Mouse (Mus musculus) hindbrain, embryonic 14.5 days (tissue): ENCODE data around the gene Hs3st5. TPM values are rescaled to one million over a fixed set of nuclear protein-coding genes. Genes with fewer than 3 reads are reported as not detected.
A peak's percentile ranks its signal among the peaks of the same experiment; 100 is the strongest.

Experiments used
- ATAC-seq: fragments of 200-750 bp; cut with Nextera tagmentation; 2 replicates; pipeline ENCODE4 v1.8.0; 2017; ENCODE audit warnings: moderate number of reproducible peaks, mild to moderate bottlenecking, moderate TSS enrichment, moderate library complexity; ENCODE audit not compliant: low FRiP score
- DNase-seq: peaks from one replicate; pipeline ENCODE4 v3.0.0-alpha.2; 2015; ENCODE audit warnings: low spot score
- H3K27ac ChIP-seq: fragments of 300-500 bp; sonication (generic); 2 replicates; pipeline ENCODE4 v1.5.1; 2014; ENCODE audit warnings: mild to moderate bottlenecking, moderate library complexity
- H3K27me3 ChIP-seq: fragments of 300-500 bp; sonication (generic); 2 replicates; pipeline ENCODE4 v1.6.1; 2014; ENCODE audit warnings: mild to moderate bottlenecking, low read length, mixed read lengths; ENCODE audit not compliant: control insufficient read depth, insufficient read depth
- H3K36me3 ChIP-seq: fragments of 300-500 bp; sonication (generic); replicated peaks from 2 replicates; pipeline ENCODE4 v1.6.1; 2014; ENCODE audit not compliant: control insufficient read depth, insufficient read depth
- H3K4me1 ChIP-seq: fragments of 300-500 bp; sonication (generic); replicated peaks from 2 replicates; pipeline ENCODE4 v1.6.1; 2014; ENCODE audit warnings: antibody characterized with exemption, low read length, mixed read lengths; ENCODE audit not compliant: control insufficient read depth, insufficient read depth
- H3K4me2 ChIP-seq: fragments of 300-500 bp; sonication (generic); replicated peaks from 2 replicates; pipeline ENCODE4 v1.6.1; 2014; ENCODE audit warnings: mild to moderate bottlenecking, moderate library complexity
- H3K4me3 ChIP-seq: fragments of 300-500 bp; sonication (generic); replicated peaks from 2 replicates; pipeline ENCODE4 v1.5.1; 2014; ENCODE audit warnings: mild to moderate bottlenecking, low read length
- H3K9ac ChIP-seq: fragments of 300-500 bp; sonication (generic); 2 replicates; pipeline ENCODE4 v1.6.1; 2014
- H3K9me3 ChIP-seq: fragments of 300-500 bp; sonication (generic); 2 replicates; pipeline ENCODE4 v1.6.1; 2016; ENCODE audit warnings: low read length; ENCODE audit not compliant: control insufficient read depth
- WGBS: fragments of 180-500 bp; shearing (Covaris S2); extraction: QIAGEN DNeasy Blood & Tissue Kit; methylation state at CpG from one replicate; pipeline ENCODE4 v1.1.7; 2014; 5-methylcytosine and 5-hydroxymethylcytosine counted together
- polyA plus RNA-seq: library from polyadenylated mRNA; unstranded; fragments of >200 nt; fragmentation: Nextera tagmentation; extraction: Ambion mirVana; gene quantifications from 2 replicates; pipeline ENCODE4 v1.2.1, GENCODE M21; 2014

Hs3st5 gene
- polyA plus RNA-seq, 1 experiment from 2014 or later, result 36.0 TPM

- DNase-seq (no peak), ATAC-seq (no peak)
- H3K9ac ChIP-seq, result no peak overlapping the region
- H3K9me3 ChIP-seq, result no peaks in the 10 kb centered on the region
- no peaks in the 10 kb centered on the region for H3K27me3 ChIP-seq
- no peak overlapping the region for H3K4me2 ChIP-seq
- H3K36me3 ChIP-seq, result no peaks in the 10 kb centered on the region
- H3K4me3 ChIP-seq, result no peak overlapping the region
- 59% methylated on average over 1 of the region's 1 CpGs for WGBS
- H3K27ac ChIP-seq, result no peak overlapping the region
- no peaks in the 10 kb centered on the region for H3K4me1 ChIP-seq
Observed at GRCm38 (mm10) chr10:36754471-36754870, 247.9 kb downstream of the Hs3st5 start.

DNA sequence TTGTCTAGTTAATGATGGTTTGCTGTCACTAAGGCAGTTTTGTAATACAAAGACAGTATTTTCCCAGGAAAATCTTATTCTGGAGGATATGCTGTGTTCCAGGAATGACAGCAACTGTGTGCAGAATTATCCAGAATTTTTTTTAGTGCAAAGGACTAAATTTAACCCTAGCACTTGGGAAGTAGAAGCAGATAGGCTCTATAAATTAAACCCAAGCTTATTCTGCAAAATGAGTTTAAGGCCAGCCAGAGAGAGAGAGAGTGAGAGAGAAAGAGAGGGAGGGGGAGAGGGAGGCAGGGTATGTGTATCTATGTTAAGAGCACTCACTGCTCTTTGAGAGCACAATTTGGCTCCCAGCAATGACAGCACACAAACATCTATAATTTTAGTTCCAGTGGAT is 267.0 kb downstream of the Hs3st5 start:
- ATAC-seq (no peak), DNase-seq (no peak)

GRCm38 (mm10) chr10:36774898-36775297 is 268.3 kb downstream of the Hs3st5 start:
- no peak overlapping the region for H3K4me3 ChIP-seq
- H3K27me3 ChIP-seq, result no peaks in the 10 kb centered on the region
- 84% methylated on average over 6 of the region's 6 CpGs for WGBS
- DNase-seq, result no peak
- ATAC-seq, result peak; percentile 31; the same call in 1 of the 2 replicates
- no peaks in the 10 kb centered on the region for H3K9me3 ChIP-seq
- no peak overlapping the region for H3K9ac ChIP-seq
- H3K36me3 ChIP-seq, result no peaks in the 10 kb centered on the region
- H3K27ac ChIP-seq, result no peak overlapping the region
- no peaks in the 10 kb centered on the region for H3K4me1 ChIP-seq
- no peak overlapping the region for H3K4me2 ChIP-seq

More for the DNA sequence above, 267.0 kb downstream of the Hs3st5 start:
- no peak overlapping the region for H3K9ac ChIP-seq
- H3K4me2 ChIP-seq, result no peak overlapping the region
- no peaks in the 10 kb centered on the region for H3K9me3 ChIP-seq
- no peaks in the 10 kb centered on the region for H3K27me3 ChIP-seq
- H3K4me1 ChIP-seq, result no peaks in the 10 kb centered on the region
- no peak overlapping the region for H3K27ac ChIP-seq
- no peak overlapping the region for H3K4me3 ChIP-seq
- H3K36me3 ChIP-seq, result no peaks in the 10 kb centered on the region

- Histone ChIP-seq H3K4me3 (no peak overlapping the region), H3K27ac (no peak overlapping the region)
Observed at GRCm38 (mm10) chr10:36781641-36782040, 275.0 kb downstream of the Hs3st5 start.

GRCm38 (mm10) chr10:36786970-36787369 is 280.4 kb downstream of the Hs3st5 start:
- Histone ChIP-seq H3K9ac (no peak overlapping the region), H3K4me3 (no peak overlapping the region), H3K4me2 (no peak overlapping the region), H3K9me3 (no peaks in the 10 kb centered on the region), H3K36me3 (no peaks in the 10 kb centered on the region), H3K27ac (no peak overlapping the region), H3K4me1 (no peaks in the 10 kb centered on the region), H3K27me3 (no peaks in the 10 kb centered on the region)
- DNase-seq, result no peak
- WGBS, result 72% methylated on average over 7 of the region's 7 CpGs
- no peak for ATAC-seq

More at GRCm38 (mm10) chr10:36781641-36782040, 275.0 kb downstream of the Hs3st5 start:
- ATAC-seq (no peak), DNase-seq (no peak)
- no peaks in the 10 kb centered on the region for H3K27me3 ChIP-seq
- H3K36me3 ChIP-seq, result no peaks in the 10 kb centered on the region
- 0 out of 2 replicates have a peak, but pooled peaks cover 2% of the 10 kb centered on the region for H3K9me3 ChIP-seq
- H3K4me1 ChIP-seq, result no peaks in the 10 kb centered on the region
- H3K4me2 ChIP-seq, result no peak overlapping the region
- H3K9ac ChIP-seq, result no peak overlapping the region
- 73% methylated on average over 1 of the region's 1 CpGs for WGBS

DNA sequence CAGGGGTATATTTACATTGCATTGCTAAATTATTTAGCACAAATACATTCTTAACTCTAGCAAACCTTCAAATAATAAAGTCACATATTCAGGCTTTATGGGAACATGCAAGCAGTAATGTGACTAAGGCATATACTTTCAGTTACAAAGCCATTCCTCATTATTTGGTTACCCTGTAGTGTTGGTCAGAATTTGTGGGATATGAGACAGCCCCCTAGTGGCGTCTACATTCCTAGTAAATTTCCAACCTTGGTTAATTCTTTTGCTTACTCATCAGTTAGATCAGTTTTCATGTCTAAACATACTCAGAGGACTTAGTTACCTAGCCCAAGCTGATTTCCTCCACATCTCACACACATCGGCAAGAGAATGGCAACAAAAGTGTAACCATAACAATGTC is 285.2 kb downstream of the Hs3st5 start:
- no peaks in the 10 kb centered on the region for H3K9me3 ChIP-seq
- no peaks in the 10 kb centered on the region for H3K4me1 ChIP-seq
- no peak overlapping the region for H3K27ac ChIP-seq
- 45% methylated on average over 2 of the region's 2 CpGs for WGBS
- no peak overlapping the region for H3K4me2 ChIP-seq
- no peak overlapping the region for H3K9ac ChIP-seq
- H3K4me3 ChIP-seq, result no peak overlapping the region
- DNase-seq, result peak; percentile 69
- 0 out of 2 replicates have a peak, but pooled peaks have one; percentile 41 for ATAC-seq
- no peaks in the 10 kb centered on the region for H3K36me3 ChIP-seq
- H3K27me3 ChIP-seq, result no peaks in the 10 kb centered on the region

GRCm38 (mm10) chr10:36795311-36795710 is 288.7 kb downstream of the Hs3st5 start:
- Histone ChIP-seq H3K4me1 (no peaks in the 10 kb centered on the region), H3K4me3 (no peak overlapping the region), H3K9me3 (no peaks in the 10 kb centered on the region), H3K4me2 (no peak overlapping the region), H3K9ac (no peak overlapping the region), H3K36me3 (no peaks in the 10 kb centered on the region), H3K27ac (no peak overlapping the region), H3K27me3 (no peaks in the 10 kb centered on the region)
- ATAC-seq (no peak), DNase-seq (no peak)

GRCm38 (mm10) chr10:36800925-36801482 is 294.4 kb downstream of the Hs3st5 start:
- no peak overlapping the region for H3K9ac ChIP-seq
- H3K4me1 ChIP-seq, result no peaks in the 10 kb centered on the region
- ATAC-seq (peak; percentile 31; the same call in 1 of the 2 replicates), DNase-seq (peak; percentile 23)
- H3K9me3 ChIP-seq, result no peaks in the 10 kb centered on the region
- H3K4me2 ChIP-seq, result no peak overlapping the region
- no peaks in the 10 kb centered on the region for H3K27me3 ChIP-seq
- H3K4me3 ChIP-seq, result no peak overlapping the region
- 21% methylated on average over 2 of the region's 2 CpGs for WGBS
- no peaks in the 10 kb centered on the region for H3K36me3 ChIP-seq
- no peak overlapping the region for H3K27ac ChIP-seq

DNA sequence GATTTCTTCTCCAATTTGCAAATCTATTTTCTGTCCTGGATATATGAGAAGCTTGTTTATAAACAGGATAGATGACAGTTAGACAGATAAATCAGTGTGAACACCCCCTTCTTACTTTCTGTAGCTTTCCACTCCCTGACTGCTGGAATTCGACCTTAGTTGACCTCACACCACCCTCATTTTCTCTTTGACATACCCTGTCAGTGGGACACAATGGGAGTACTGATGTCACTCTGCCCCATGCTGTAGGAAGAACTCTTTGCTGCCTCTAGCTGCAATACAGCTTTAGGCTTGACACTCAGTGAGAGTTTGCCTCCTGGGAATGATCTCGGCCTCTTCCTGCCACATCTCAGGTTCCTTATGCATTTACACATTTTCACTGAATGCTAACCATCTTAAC is 297.1 kb downstream of the Hs3st5 start:
- ATAC-seq (no peak), DNase-seq (no peak)
- 2% methylated on average over 2 of the region's 2 CpGs for WGBS
- no peaks in the 10 kb centered on the region for H3K4me1 ChIP-seq
- H3K36me3 ChIP-seq, result no peaks in the 10 kb centered on the region
- no peaks in the 10 kb centered on the region for H3K9me3 ChIP-seq
- H3K27ac ChIP-seq, result no peak overlapping the region
- H3K4me2 ChIP-seq, result no peak overlapping the region
- no peak overlapping the region for H3K4me3 ChIP-seq
- no peaks in the 10 kb centered on the region for H3K27me3 ChIP-seq
- no peak overlapping the region for H3K9ac ChIP-seq

DNA sequence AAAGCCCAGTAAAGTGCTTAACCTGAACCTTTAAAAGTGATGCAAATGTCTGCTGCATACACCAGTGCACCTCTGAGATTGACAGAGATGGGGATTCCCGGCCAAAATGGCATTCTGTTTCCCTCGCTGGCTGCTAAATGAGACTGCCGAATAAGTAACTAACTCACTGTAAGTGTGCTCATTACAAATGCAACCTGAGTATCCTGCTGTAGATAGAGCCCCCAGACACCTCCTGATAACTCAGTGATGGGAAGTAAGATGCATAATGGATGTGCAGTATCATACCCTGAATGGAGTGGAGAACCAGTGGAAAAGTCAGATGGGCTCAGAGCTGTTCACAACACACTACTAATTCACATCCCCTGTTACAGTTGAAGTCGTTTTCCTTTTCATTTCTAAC is 298.7 kb downstream of the Hs3st5 start:
- Histone ChIP-seq H3K4me2 (no peak overlapping the region), H3K9me3 (no peaks in the 10 kb centered on the region), H3K9ac (no peak overlapping the region), H3K36me3 (no peaks in the 10 kb centered on the region), H3K4me1 (no peaks in the 10 kb centered on the region), H3K27me3 (no peaks in the 10 kb centered on the region), H3K27ac (no peak overlapping the region), H3K4me3 (no peak overlapping the region)
- 44% methylated on average over 4 of the region's 4 CpGs for WGBS
- ATAC-seq (peak; percentile 13; the same call in 1 of the 2 replicates), DNase-seq (no peak)
